Mouse (Mus musculus) olfactory bulb, adult 2 months (tissue): ENCODE data around the gene Ankrd53.

Experiments used
- CTCF ChIP-seq: fragments of 200-500 bp; IDR thresholded peaks from 2 replicates; pipeline ENCODE4 v1.5.1; 2012; ENCODE audit warnings: low read depth, mild to moderate bottlenecking, low read length, moderate library complexity; ENCODE audit not compliant: insufficient read depth
- POLR2A ChIP-seq: fragments of 200-500 bp; IDR thresholded peaks from 2 replicates; pipeline ENCODE4 v1.6.1; 2012; ENCODE audit warnings: mild to moderate bottlenecking, low read depth, low read length, moderate library complexity; ENCODE audit not compliant: insufficient read depth

- TF ChIP-seq POLR2A, result no peak
- TF ChIP-seq CTCF, result no peak
These were observed 18.3 kb upstream of the Ankrd53 start for GRCm38 (mm10) chr6:83744126-83744525.
